Mouse (Mus musculus): ENCODE measurements around the gene Ccdc15. TPM values are rescaled to one million over a fixed set of nuclear protein-coding genes. Genes with fewer than 3 reads are reported as not detected.
A peak's percentile ranks its signal among the peaks of the same experiment; 100 is the strongest.
"Not testable (repeated sequence)": the region's sequence is repeated elsewhere in the genome, so short reads cannot be mapped to it uniquely, and the experiment has no call there.

The Ccdc15 gene
- total RNA-seq, 2 experiments from 2014 or later: 1.1 to 1.5 TPM

GRCm38 (mm10) chr9:37354485-37354884 lies 6.3 kb upstream of the Ccdc15 start:
- DNase-seq: no peak
- intact Hi-C loops (cut with DNase I): no loop called here

- DNase-seq: no peak
- intact Hi-C loops (cut with DNase I): no loop called here
Measured at GRCm38 (mm10) chr9:37351266-37351665, 3.0 kb upstream of the Ccdc15 start.

DNA sequence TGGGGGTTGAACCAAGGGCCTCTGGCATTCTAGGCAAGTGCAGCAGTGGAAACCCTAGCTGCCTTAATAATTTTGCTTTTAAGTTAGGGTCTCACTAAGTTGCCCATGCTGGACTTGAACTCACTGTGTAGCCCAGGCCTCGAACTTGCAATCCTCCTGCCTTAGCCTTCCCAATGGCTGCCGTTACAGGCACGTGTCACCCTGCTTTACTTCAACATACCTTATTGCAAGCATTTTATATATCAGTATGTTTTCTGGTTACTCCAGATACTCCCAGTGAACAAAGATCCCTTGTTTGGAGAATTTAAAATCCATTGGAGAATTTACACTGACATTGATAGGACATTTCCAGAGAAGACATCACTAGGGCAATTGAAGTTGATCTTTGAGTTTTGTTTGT lies 818 bp upstream of the Ccdc15 start:
- no peak for DNase-seq
- intact Hi-C loops (cut with DNase I): no loop called here

DNA sequence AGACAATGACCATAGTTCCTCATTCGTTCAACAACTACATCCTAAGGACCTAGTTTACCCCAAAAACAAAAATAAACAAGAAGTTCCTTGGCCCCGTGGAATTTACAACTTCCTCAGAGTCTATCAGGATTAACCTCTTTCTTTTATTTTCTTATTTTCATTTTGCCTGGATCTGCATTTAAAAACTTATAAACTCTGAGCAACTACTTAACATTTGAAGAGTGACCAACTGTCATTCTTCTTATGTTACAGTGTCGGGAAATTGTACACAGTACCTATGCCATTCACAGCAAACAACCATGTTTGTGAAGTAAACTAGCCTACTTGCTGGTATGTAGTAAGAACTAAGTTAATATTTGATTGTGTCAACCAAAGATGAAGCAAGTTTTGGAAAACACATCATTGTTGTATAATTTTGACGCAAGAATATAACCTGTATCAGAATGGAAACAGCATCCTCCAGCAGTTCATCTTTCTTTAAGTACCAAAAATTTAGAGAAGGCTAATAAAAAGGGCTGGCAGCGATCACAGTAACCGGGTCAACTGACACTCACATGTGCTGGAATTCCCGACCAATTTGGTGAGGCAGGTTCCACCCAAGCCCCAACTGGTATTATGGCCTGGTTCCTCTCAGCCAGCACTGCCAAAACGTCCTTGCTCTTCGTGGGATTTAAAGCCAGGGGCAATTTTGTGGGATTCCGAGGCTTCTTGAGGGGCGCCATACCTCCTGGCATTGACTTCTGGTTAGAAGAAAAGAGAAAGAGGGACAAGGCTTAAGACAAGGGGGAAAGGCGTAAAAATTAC lies 846 bp downstream of the Ccdc15 start:
- intact Hi-C loops (cut with DNase I): no loop called here
- no peak for DNase-seq

DNA sequence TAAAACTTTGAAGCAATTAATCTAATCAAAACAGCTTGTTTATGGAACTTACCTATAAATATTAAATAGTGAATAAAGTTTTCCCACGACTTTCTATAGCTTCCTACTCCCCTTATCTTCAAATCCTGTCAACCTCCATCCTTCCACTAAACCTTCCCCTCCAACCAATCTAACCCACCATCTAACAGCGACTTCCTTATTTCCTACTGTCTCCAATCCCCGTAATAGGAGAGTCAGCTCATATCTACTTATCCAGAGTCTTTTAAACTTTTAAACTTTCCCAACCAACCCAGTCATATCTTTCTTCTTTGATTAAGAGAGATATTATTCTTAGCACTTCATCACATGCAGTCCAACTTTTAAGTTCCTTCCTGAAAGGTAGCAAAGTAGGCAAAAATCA lies 2.8 kb downstream of the Ccdc15 start:
- intact Hi-C loops (cut with DNase I): no loop called here
- no peak for DNase-seq

DNA sequence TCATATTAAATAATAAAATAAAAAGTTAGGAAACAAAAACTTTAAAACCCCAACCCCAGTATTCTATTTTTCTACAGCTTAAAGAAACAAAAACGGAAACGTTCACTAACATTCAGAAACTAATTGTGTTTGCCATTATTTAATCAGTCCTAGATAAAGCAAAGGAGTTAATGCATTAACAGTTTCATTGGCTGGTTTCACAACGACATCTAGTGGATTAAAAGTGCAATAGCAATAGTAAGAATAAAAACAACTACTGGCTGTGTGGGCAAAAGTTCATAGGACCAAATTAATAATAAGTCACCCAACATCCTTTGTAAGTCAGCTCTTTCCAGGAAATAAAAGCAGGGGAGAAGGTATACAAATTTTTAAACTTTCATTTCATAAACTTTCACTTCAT lies 18.8 kb downstream of the Ccdc15 start:
- no peak for DNase-seq
- intact Hi-C loops (cut with DNase I): loop anchor here (5.0 kb wide), 2 partner anchors 152 to 437 kb away; no protein-coding TSS in a partner anchor

DNA sequence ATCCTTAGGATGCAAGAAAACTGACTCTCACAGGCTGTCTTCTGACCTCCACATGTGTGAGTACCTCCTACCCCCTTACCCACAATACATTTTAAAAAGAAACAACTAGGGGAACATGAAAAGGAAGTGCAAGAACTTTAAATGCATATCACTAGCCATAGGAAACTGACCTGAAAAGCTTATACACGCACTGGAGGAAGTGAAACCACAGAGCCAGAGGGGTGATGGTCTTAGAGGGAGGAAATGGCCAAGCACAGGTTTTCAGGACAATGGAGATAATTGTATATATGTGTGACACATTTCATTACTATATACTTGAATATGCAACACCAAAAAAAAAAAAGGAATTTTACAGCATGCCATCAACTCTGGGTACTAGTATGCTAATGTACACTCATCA lies 46.5 kb downstream of the Ccdc15 start:
- intact Hi-C loops (cut with DNase I): no loop called here
- no peak for DNase-seq

DNA sequence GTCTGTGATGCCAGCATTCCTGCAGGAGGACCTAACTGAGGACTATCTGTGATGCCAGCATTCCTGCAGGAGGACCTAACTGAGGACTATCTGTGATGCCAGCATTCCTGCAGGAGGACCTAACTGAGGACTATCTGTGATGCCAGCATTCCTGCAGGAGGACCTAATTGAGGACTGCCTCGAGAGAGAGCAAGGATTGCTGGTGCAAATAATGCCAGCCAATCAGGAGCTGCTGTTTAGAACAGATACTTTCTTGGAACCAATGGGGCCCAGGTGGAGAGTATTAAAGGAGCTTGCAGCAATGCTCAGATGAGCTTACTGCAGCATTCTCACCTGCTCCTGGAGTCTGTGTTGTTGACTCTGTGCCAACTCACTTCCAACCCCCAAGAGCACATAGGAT lies 47.7 kb downstream of the Ccdc15 start:
- DNase-seq; intact Hi-C loops (cut with DNase I): not testable (repeated sequence)

DNA sequence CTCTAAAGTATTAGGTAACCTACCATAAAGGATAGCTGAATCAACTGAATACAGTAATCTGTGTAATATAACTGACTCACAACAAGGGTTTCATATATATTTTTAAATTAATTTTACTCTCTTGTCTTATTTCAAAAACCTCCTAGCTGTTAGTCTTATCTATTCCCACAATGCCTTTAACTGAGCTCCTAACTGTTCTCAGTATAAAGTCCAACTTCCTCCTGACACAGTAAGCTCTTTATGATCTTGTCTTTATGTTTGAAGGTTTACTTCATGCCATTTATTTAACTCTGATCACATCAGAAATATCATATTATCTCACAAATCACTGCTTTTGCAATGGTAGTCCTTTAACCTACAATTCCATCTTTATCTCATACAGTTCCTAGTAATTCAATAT lies 52.6 kb downstream of the Ccdc15 start:
- intact Hi-C loops (cut with DNase I): no loop called here
- no peak for DNase-seq

- no peak for DNase-seq
- intact Hi-C loops (cut with DNase I): no loop called here
Measured at GRCm38 (mm10) chr9:37266622-37267021, 81.6 kb downstream of the Ccdc15 start.

GRCm38 (mm10) chr9:37255889-37256225 lies 92.4 kb downstream of the Ccdc15 start:
- DNase-seq: peak in 1 of 2 experiments; percentile 23
- intact Hi-C loops (cut with DNase I): no loop called here

DNA sequence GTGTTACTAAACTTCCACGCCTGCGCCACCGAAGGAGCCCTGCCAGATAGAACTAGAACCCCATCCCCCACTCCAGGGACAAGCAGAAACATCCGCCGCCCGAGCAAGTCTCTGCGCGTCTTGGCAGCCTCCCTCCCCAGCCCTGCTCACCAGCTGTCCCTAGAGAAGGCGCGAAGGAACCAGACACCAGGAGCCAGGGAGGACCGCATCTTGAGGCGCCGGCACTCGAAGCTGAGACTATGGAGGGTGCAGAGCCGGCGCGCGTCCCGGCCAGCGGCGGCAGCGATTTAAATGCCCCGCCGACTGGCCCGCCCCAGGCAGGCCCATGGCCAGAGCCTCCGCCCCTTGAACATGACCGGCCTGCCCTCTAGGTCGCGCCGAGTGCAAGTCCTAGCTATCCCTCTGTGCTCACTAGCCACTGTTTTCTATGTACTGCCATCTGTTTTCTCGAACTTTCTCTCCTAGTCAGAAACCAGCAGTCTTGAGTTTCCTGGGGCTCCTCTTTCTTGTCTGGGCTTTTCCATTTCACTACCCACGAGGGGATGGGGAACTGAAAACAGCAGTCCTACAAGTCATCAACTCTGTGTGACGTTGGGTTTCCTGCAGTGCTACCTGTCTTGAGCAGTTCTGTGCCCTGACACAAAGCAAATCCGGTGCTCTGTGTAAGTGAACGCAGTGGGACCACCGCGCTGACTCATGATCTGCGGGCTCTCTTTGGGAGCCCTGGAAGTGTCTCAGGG lies 92.9 kb downstream of the Ccdc15 start, which contains the start of gene Slc37a2:
TSS of gene Slc37a2 (minus strand) at position 590 of the 740 bp plus-strand sequence.
- intact Hi-C loops (cut with DNase I): no loop called here
- DNase-seq: peak; percentile 48 to 51

GRCm38 (mm10) chr9:37254531-37255110 lies 93.6 kb downstream of the Ccdc15 start:
- no peak for DNase-seq

GRCm38 (mm10) chr9:37250631-37251030 lies 97.6 kb downstream of the Ccdc15 start:
- DNase-seq: no peak
- intact Hi-C loops (cut with DNase I): no loop called here

More at GRCm38 (mm10) chr9:37254531-37255110, 93.6 kb downstream of the Ccdc15 start:
- intact Hi-C loops (cut with DNase I): no loop called here

GRCm38 (mm10) chr9:37249976-37250375 lies 98.3 kb downstream of the Ccdc15 start:
- DNase-seq: no peak
- intact Hi-C loops (cut with DNase I): no loop called here

DNA sequence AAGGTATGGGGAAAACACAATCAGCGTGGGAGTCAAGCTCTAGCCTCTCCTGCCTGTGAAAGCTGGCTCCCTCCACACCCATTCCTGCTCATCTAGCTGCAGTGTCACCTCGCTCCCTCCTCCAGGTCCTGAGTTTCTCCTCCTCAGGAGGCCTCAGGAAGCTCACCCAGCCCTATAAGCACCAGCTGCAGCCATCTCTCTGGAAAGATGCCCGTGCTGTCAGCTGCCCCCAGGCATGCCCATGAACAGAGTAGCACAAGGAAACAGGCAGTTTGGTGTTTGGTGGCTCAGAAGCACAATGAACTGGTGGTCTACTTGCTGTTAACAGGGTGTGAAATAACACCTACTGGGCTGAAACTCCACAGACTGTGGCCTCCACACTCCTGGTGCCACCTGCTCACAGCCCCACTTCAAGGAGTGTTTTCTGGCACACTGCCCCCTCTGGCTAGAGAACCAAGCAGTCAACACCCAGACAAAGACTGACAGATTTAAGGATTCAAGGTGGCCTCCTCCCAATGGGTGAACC lies 99.8 kb downstream of the Ccdc15 start:
- intact Hi-C loops (cut with DNase I): no loop called here
- DNase-seq: no peak

DNA sequence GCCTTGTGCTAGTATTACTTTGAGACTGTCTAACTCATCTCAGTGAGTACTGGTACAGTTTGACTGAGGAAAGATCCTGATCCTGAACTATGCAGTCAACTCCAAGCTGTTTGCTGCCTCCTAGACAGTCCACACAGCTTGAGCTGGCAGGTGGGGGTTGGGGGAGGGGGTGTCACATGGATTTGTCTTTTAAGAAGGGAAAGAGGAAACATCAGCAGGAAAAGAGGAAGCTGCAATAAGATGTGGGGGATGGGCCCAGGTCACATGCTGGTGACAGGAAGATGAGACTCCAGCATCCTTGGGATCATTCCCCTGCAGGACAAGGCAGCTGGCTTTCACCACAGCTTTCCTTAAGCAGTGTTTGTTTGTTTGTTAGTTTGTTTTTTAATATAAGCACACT lies 100.8 kb downstream of the Ccdc15 start:
- peak in 1 of 2 experiments; percentile 15 for DNase-seq
- intact Hi-C loops (cut with DNase I): no loop called here

GRCm38 (mm10) chr9:37245810-37246209 lies 102.4 kb downstream of the Ccdc15 start:
- DNase-seq: no peak
- intact Hi-C loops (cut with DNase I): no loop called here

DNA sequence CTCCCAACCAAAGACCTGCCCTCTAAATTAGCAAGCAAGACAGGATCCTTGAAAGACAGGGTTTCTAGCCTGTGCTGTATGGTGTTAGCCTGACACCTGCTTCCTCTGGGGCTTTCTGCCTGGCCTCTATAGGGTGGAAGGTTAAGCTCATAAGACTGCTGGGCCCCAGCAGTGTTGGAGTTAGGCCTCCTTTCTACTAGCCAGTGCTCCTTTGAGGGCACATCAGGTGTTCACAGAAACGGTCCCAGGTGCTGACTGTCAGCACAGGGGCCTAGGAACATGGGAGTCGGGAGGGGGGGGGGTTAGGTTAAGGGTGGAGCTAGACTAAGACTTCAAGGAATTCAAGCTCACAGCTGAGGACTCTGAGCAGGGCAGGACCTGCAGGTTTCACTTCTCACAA lies 102.8 kb downstream of the Ccdc15 start:
- DNase-seq: no peak
- intact Hi-C loops (cut with DNase I): no loop called here

- DNase-seq: no peak
- intact Hi-C loops (cut with DNase I): no loop called here
Measured at GRCm38 (mm10) chr9:37244600-37244999, 103.6 kb downstream of the Ccdc15 start.

DNA sequence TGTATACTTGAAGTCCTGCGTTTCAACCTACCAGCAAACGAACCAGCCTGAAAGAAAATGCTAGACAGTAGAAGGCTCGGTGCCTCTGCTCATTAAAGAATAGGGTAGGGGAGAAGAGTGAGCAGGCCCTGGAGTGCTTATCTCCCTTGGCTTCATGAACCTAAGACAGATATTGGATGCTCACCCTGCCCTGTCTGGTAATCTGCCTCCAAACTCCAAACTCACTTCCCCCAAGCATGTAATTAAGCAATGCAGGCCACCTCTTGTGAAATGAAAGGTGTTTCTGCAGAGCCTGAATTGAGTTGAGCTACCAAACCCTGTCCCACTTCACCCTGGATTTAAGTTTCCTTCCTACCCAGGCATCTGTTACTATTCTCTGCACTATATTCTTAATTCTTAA lies 105.5 kb downstream of the Ccdc15 start:
- intact Hi-C loops (cut with DNase I): no loop called here
- DNase-seq: no peak

Data from gastrocnemius, postnatal 36 days (tissue).